Mouse (Mus musculus) neural tube, embryonic 12.5 days (tissue): ENCODE results near the gene Mtmr14. TPM values are rescaled to one million over a fixed set of nuclear protein-coding genes. Genes with fewer than 3 reads are reported as not detected.

Source experiments
- ATAC-seq: fragments of 200-750 bp; cut with Nextera tagmentation; 2 replicates; pipeline ENCODE4 v1.8.0; 2017; ENCODE audit warnings: low read depth, mild to moderate bottlenecking, moderate TSS enrichment, moderate library complexity; ENCODE audit not compliant: low FRiP score
- H3K27ac ChIP-seq: fragments of 300-500 bp; sonication (generic); 2 replicates; pipeline ENCODE4 v1.5.1; 2016
- H3K27me3 ChIP-seq: fragments of 300-500 bp; sonication (generic); replicated peaks from 2 replicates; pipeline ENCODE4 v1.6.1; 2016; ENCODE audit warnings: mild to moderate bottlenecking
- H3K36me3 ChIP-seq: fragments of 300-500 bp; sonication (generic); 2 replicates; pipeline ENCODE4 v1.6.1; 2016; ENCODE audit warnings: mild to moderate bottlenecking
- H3K4me1 ChIP-seq: fragments of 300-500 bp; sonication (generic); 2 replicates; pipeline ENCODE4 v1.6.1; 2016
- H3K4me2 ChIP-seq: fragments of 300-500 bp; sonication (generic); replicated peaks from 2 replicates; pipeline ENCODE4 v1.6.1; 2016; ENCODE audit warnings: mild to moderate bottlenecking
- H3K4me3 ChIP-seq: fragments of 300-500 bp; sonication (generic); 2 replicates; pipeline ENCODE4 v1.5.1; 2016
- H3K9ac ChIP-seq: fragments of 300-500 bp; sonication (generic); 2 replicates; pipeline ENCODE4 v1.6.1; 2016; ENCODE audit warnings: mild to moderate bottlenecking
- H3K9me3 ChIP-seq: fragments of 300-500 bp; sonication (generic); 2 replicates; pipeline ENCODE4 v1.6.1; 2016; ENCODE audit warnings: mild to moderate bottlenecking
- WGBS: fragments of 180-500 bp; shearing (Covaris S2); methylation state at CpG from one replicate; pipeline ENCODE4 v1.1.7; 2016; 5-methylcytosine and 5-hydroxymethylcytosine counted together
- polyA plus RNA-seq: library from polyadenylated mRNA; unstranded; fragments of >200 nt; fragmentation: Nextera tagmentation; extraction: Ambion mirVana; gene quantifications from 2 replicates; pipeline ENCODE4 v1.2.1, GENCODE M21; 2016

Mtmr14 gene
- polyA plus RNA-seq = 46.0 and 48.6 TPM in 2 replicates

- under 1% methylated on average over 55 of the region's 55 CpGs for WGBS
- peak within 1 kb of the TSS; percentile 99 for H3K4me3 ChIP-seq
- no peaks in the 10 kb centered on the region for H3K9me3 ChIP-seq
- peak; percentile 99 for ATAC-seq
- no peaks in the 10 kb centered on the region for H3K27me3 ChIP-seq
- H3K4me2 ChIP-seq = peak within 1 kb of the TSS; percentile 75
- peak within 1 kb of the TSS; percentile 83 for H3K9ac ChIP-seq
- H3K27ac ChIP-seq = no peak within 1 kb of the TSS
- H3K36me3 ChIP-seq = peaks cover 19% of the 10 kb centered on the region
- H3K4me1 ChIP-seq = peaks cover 11% of the 10 kb centered on the region
Measured at GRCm38 (mm10) chr6:113237542-113238270, at the start of gene Mtmr14. Gene Mtmr14, plus strand, starts transcription at chr6:113237843.

DNA sequence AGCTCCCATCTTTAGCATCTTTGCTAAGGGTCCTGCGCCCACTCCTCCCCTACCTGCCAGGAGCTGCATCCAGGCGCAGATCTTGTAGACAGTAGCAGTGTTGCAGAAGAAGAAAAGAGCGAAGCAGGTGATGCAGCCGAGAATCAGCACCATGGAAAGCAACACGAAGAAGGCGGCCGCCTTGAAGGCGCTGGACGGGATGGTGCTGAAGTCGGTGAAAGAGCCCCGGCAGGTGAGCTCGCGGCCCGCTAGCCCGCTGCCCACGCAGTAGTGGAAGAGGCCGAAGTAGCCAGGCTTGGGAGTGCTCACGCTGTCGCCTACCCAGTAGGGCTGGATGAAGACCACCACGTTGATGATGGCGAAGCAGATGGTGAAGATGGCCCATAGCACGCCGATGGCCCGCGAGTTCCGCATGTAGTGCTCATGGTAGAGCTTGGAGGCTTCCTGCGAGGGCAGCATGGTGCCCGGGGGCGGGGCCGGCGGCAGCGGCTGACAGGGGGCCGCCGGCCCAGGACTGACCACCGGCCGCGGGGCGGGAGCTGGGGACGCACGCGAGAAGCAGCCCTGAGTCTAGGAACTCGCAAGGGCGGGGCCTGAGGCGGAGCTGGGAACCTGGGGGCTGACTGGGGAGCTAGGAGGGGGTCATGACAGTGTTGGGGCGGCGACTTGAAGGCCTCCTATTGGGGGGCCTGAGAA lies 43.7 kb upstream of the Mtmr14 start:
- 4% methylated on average over 46 of the region's 46 CpGs for WGBS
- Histone ChIP-seq H3K27ac (no peak overlapping the region), H3K4me1 (peaks cover 29% of the 10 kb centered on the region), H3K4me3 (peak overlapping the region; percentile 82), H3K4me2 (peak overlapping the region; percentile 97), H3K36me3 (no peaks in the 10 kb centered on the region; the same call in 1 of the 2 replicates), H3K27me3 (peaks cover 5% of the 10 kb centered on the region; the same call in 1 of the 2 replicates), H3K9ac (peak overlapping the region; percentile 91), H3K9me3 (no peaks in the 10 kb centered on the region)
- ATAC-seq = peak; percentile 55

GRCm38 (mm10) chr6:113194517-113194840 lies 43.2 kb upstream of the Mtmr14 start:
- Histone ChIP-seq H3K9me3 (no peaks in the 10 kb centered on the region), H3K4me1 (peaks cover 29% of the 10 kb centered on the region), H3K9ac (peak overlapping the region; percentile 91), H3K27me3 (peaks cover 5% of the 10 kb centered on the region; the same call in 1 of the 2 replicates), H3K4me2 (peak overlapping the region; percentile 97), H3K4me3 (peak overlapping the region; percentile 82), H3K27ac (no peak overlapping the region), H3K36me3 (no peaks in the 10 kb centered on the region; the same call in 1 of the 2 replicates)
- no peak for ATAC-seq
- WGBS = 3% methylated on average over 5 of the region's 5 CpGs

GRCm38 (mm10) chr6:113194841-113195595 lies 42.6 kb upstream of the Mtmr14 start, which contains the start of gene Lhfpl4:
Gene Lhfpl4, minus strand, starts transcription at chr6:113195384.
- WGBS = 1% methylated on average over 56 of the region's 66 CpGs
- Histone ChIP-seq H3K9me3 (no peaks in the 10 kb centered on the region), H3K27me3 (peaks cover 5% of the 10 kb centered on the region; the same call in 1 of the 2 replicates), H3K4me3 (peak within 1 kb of the TSS; percentile 82), H3K4me1 (peaks cover 29% of the 10 kb centered on the region), H3K36me3 (no peaks in the 10 kb centered on the region; the same call in 1 of the 2 replicates), H3K27ac (no peak within 1 kb of the TSS), H3K4me2 (peak within 1 kb of the TSS; percentile 97), H3K9ac (peak within 1 kb of the TSS; percentile 91)
- peak; percentile 90 for ATAC-seq

GRCm38 (mm10) chr6:113195596-113195992 lies 42.0 kb upstream of the Mtmr14 start:
- H3K36me3 ChIP-seq = no peaks in the 10 kb centered on the region; the same call in 1 of the 2 replicates
- peak; percentile 22 for ATAC-seq
- no peak overlapping the region for H3K27ac ChIP-seq
- H3K9ac ChIP-seq = peak overlapping the region; percentile 91
- H3K4me1 ChIP-seq = peaks cover 29% of the 10 kb centered on the region
- H3K4me2 ChIP-seq = peak overlapping the region; percentile 97
- H3K9me3 ChIP-seq = no peaks in the 10 kb centered on the region
- peaks cover 5% of the 10 kb centered on the region; the same call in 1 of the 2 replicates for H3K27me3 ChIP-seq
- 12% methylated on average over 9 of the region's 9 CpGs for WGBS
- H3K4me3 ChIP-seq = peak overlapping the region; percentile 82

GRCm38 (mm10) chr6:113216280-113216679 lies 21.4 kb upstream of the Mtmr14 start:
- no peak overlapping the region for H3K27ac ChIP-seq
- H3K4me2 ChIP-seq = no peak overlapping the region
- no peaks in the 10 kb centered on the region for H3K36me3 ChIP-seq
- H3K9me3 ChIP-seq = no peaks in the 10 kb centered on the region
- H3K4me3 ChIP-seq = no peak overlapping the region
- WGBS = 82% methylated on average over 2 of the region's 2 CpGs
- ATAC-seq = no peak
- no peak overlapping the region for H3K9ac ChIP-seq
- no peaks in the 10 kb centered on the region for H3K4me1 ChIP-seq
- H3K27me3 ChIP-seq = no peaks in the 10 kb centered on the region

GRCm38 (mm10) chr6:113225798-113226197 lies 11.8 kb upstream of the Mtmr14 start:
- Histone ChIP-seq H3K4me2 (no peak overlapping the region), H3K9me3 (no peaks in the 10 kb centered on the region), H3K4me3 (no peak overlapping the region), H3K36me3 (no peaks in the 10 kb centered on the region), H3K9ac (no peak overlapping the region), H3K4me1 (no peaks in the 10 kb centered on the region), H3K27me3 (no peaks in the 10 kb centered on the region), H3K27ac (no peak overlapping the region)
- no peak for ATAC-seq
- 80% methylated on average over 4 of the region's 4 CpGs for WGBS

DNA sequence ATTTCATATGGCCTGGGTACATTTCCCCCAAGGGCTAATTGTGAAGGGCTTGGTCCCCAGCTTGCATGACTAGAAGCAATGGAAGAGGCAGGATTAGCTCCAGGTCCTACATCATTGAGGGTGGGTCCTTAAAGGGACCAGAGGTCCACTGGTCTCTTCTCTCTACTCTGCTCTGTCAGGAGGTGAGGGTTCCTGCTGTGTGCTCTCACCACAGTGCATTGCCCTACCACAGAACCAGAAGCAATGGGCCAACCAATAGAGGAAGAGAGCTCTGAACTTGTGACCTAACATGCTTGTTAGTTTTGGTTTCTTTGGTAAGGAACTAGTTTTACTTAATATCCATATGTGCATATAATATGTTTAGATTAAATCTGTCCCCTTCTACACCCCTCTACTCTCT lies 10.9 kb upstream of the Mtmr14 start:
- Histone ChIP-seq H3K4me1 (no peaks in the 10 kb centered on the region), H3K36me3 (no peaks in the 10 kb centered on the region), H3K9me3 (no peaks in the 10 kb centered on the region), H3K4me2 (no peak overlapping the region), H3K9ac (no peak overlapping the region), H3K4me3 (no peak overlapping the region), H3K27me3 (no peaks in the 10 kb centered on the region), H3K27ac (no peak overlapping the region)
- ATAC-seq = no peak

DNA sequence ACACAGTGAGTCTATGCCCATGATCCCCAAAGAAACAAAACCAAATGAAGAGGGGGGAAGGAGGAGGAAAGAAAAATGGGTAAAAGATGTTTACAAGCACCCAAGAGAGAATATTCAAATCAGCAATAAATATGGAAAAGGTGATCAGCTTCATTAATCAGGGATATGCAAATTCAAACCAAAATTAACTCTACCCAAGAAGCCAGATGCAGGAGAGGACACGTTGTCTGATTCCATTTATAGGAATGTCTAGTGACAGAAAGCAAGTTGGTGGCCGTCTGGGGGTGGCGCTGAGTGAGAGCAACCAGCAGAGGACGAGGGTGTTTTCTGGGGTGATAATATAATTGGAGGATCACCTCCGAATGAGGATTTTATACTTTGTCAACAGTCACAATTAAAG lies 2.5 kb upstream of the Mtmr14 start:
- 82% methylated on average over 5 of the region's 5 CpGs for WGBS
- Histone ChIP-seq H3K27me3 (no peaks in the 10 kb centered on the region), H3K9me3 (no peaks in the 10 kb centered on the region)

GRCm38 (mm10) chr6:113238442-113238841 lies 799 bp downstream of the Mtmr14 start:
- peaks cover 11% of the 10 kb centered on the region for H3K4me1 ChIP-seq
- no peaks in the 10 kb centered on the region for H3K9me3 ChIP-seq
- no peak overlapping the region for H3K27ac ChIP-seq
- H3K27me3 ChIP-seq = no peaks in the 10 kb centered on the region
- no peak for ATAC-seq
- H3K9ac ChIP-seq = peak overlapping the region; percentile 83
- 43% methylated on average over 6 of the region's 6 CpGs for whole genome bisulfite sequencing
- H3K36me3 ChIP-seq = peaks cover 19% of the 10 kb centered on the region
- H3K4me2 ChIP-seq = peak overlapping the region; percentile 75
- peak overlapping the region; percentile 99 for H3K4me3 ChIP-seq

More for the DNA sequence above, 2.5 kb upstream of the Mtmr14 start:
- ATAC-seq = no peak
- Histone ChIP-seq H3K4me2 (no peak overlapping the region), H3K4me1 (peaks cover 11% of the 10 kb centered on the region), H3K9ac (no peak overlapping the region), H3K4me3 (no peak overlapping the region), H3K36me3 (peaks cover 2% of the 10 kb centered on the region), H3K27ac (no peak overlapping the region)

GRCm38 (mm10) chr6:113242753-113243152 lies 5.1 kb downstream of the Mtmr14 start:
- no peak overlapping the region for H3K4me3 ChIP-seq
- H3K4me1 ChIP-seq = peaks cover 11% of the 10 kb centered on the region
- no peak overlapping the region for H3K4me2 ChIP-seq
- WGBS = 86% methylated on average over 1 of the region's 1 CpGs
- peaks cover 24% of the 10 kb centered on the region for H3K36me3 ChIP-seq
- no peak overlapping the region for H3K27ac ChIP-seq
- no peaks in the 10 kb centered on the region for H3K27me3 ChIP-seq
- H3K9me3 ChIP-seq = no peaks in the 10 kb centered on the region
- H3K9ac ChIP-seq = no peak overlapping the region
- no peak for ATAC-seq

DNA sequence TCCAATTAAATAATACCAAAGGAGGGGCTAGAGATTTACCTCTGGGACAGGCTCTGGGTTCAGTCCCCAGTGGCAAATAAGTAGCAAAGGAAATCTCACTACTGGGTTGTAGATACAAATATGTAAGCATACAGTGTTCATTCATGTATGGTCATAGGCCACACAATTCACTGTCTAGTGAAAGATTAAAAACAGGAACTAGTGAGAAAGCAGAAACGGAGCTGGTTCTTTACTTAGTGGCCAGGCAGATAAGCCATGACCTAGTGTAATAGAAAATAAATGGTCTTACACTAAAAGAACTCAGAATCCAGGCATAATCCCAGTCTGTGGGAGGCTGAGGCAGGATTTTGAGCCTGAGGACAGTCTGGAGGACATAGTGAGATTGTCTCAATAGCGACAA lies 7.9 kb downstream of the Mtmr14 start:
- WGBS = 95% methylated on average over 2 of the region's 2 CpGs
- no peak overlapping the region for H3K4me3 ChIP-seq
- ATAC-seq = no peak
- H3K27ac ChIP-seq = no peak overlapping the region
- no peaks in the 10 kb centered on the region for H3K9me3 ChIP-seq
- peaks cover 35% of the 10 kb centered on the region for H3K36me3 ChIP-seq
- no peaks in the 10 kb centered on the region for H3K4me1 ChIP-seq
- no peaks in the 10 kb centered on the region for H3K27me3 ChIP-seq
- H3K9ac ChIP-seq = no peak overlapping the region
- H3K4me2 ChIP-seq = no peak overlapping the region
